Mouse (Mus musculus): Measurements from ENCODE around the gene Nup107. TPM values are rescaled to one million over a fixed set of nuclear protein-coding genes. Genes with fewer than 3 reads are reported as not detected.

Nup107 gene
- polyA plus RNA-seq, 1 experiment = 8.0 TPM

GRCm38 (mm10) chr10:117732962-117733592 lies 59.4 kb downstream of the Nup107 start:
- no peak for TF ChIP-seq CTCF (IDR thresholded peaks at IDR 0.05; ENCODE audit: insufficient read depth, low read length)
- no peak for TF ChIP-seq POLR2A (IDR thresholded peaks at IDR 0.05; ENCODE audit: borderline replicate concordance, extremely low read depth, low read depth, low read length)
- DNase-seq = no peak
- Histone ChIP-seq H3K4me3 (replicated peaks; ENCODE audit: extremely low read depth, low read depth, low read length) (no peak overlapping the region), H3K4me1 (ENCODE audit: control insufficient read depth, insufficient read depth, low read length) (no peaks in the 10 kb centered on the region; the same call in 1 of the 2 replicates)
- WGBS = 80% methylated on average over 14 of the region's 14 CpGs

GRCm38 (mm10) chr10:117732184-117732583 lies 60.3 kb downstream of the Nup107 start:
- 85% methylated on average over 5 of the region's 5 CpGs for WGBS
- no peak overlapping the region for H3K4me3 ChIP-seq (replicated peaks; ENCODE audit: extremely low read depth, low read depth, low read length)
- TF ChIP-seq POLR2A (IDR thresholded peaks at IDR 0.05; ENCODE audit: borderline replicate concordance, extremely low read depth, low read depth, low read length) (no peak), CTCF (IDR thresholded peaks at IDR 0.05; ENCODE audit: insufficient read depth, low read length) (no peak)
- H3K4me1 ChIP-seq (ENCODE audit: control insufficient read depth, insufficient read depth, low read length) = no peaks in the 10 kb centered on the region; the same call in 1 of the 2 replicates
- DNase-seq = no peak

- WGBS = 43% methylated on average over 15 of the region's 15 CpGs
- Histone ChIP-seq H3K4me3 (replicated peaks; ENCODE audit: extremely low read depth, low read depth, low read length) (no peak overlapping the region), H3K4me1 (ENCODE audit: control insufficient read depth, insufficient read depth, low read length) (no peaks in the 10 kb centered on the region; the same call in 1 of the 2 replicates)
- no peak for TF ChIP-seq POLR2A (IDR thresholded peaks at IDR 0.05; ENCODE audit: borderline replicate concordance, extremely low read depth, low read depth, low read length)
- peak; percentile 84 for TF ChIP-seq CTCF (IDR thresholded peaks at IDR 0.05; ENCODE audit: insufficient read depth, low read length)
- peak; percentile 55 for DNase-seq
Measured at GRCm38 (mm10) chr10:117731244-117732101, 61.0 kb downstream of the Nup107 start.

- 87% methylated on average over 12 of the region's 12 CpGs for WGBS
- Histone ChIP-seq H3K4me1 (ENCODE audit: control insufficient read depth, insufficient read depth, low read length) (no peaks in the 10 kb centered on the region; the same call in 1 of the 2 replicates), H3K4me3 (replicated peaks; ENCODE audit: extremely low read depth, low read depth, low read length) (no peak overlapping the region)
- DNase-seq = no peak
- no peak for TF ChIP-seq CTCF (IDR thresholded peaks at IDR 0.05; ENCODE audit: insufficient read depth, low read length)
- no peak for TF ChIP-seq POLR2A (IDR thresholded peaks at IDR 0.05; ENCODE audit: borderline replicate concordance, extremely low read depth, low read depth, low read length)
Measured at GRCm38 (mm10) chr10:117730637-117731203, 61.8 kb downstream of the Nup107 start.

GRCm38 (mm10) chr10:117730140-117730539 lies 62.4 kb downstream of the Nup107 start:
- Histone ChIP-seq H3K4me1 (ENCODE audit: control insufficient read depth, insufficient read depth, low read length) (no peaks in the 10 kb centered on the region; the same call in 1 of the 2 replicates), H3K4me3 (replicated peaks; ENCODE audit: extremely low read depth, low read depth, low read length) (no peak overlapping the region)
- 90% methylated on average over 7 of the region's 7 CpGs for WGBS
- DNase-seq = no peak
- TF ChIP-seq POLR2A (IDR thresholded peaks at IDR 0.05; ENCODE audit: borderline replicate concordance, extremely low read depth, low read depth, low read length) = no peak
- no peak for TF ChIP-seq CTCF (IDR thresholded peaks at IDR 0.05; ENCODE audit: insufficient read depth, low read length)

- no peak for TF ChIP-seq POLR2A (IDR thresholded peaks at IDR 0.05; ENCODE audit: borderline replicate concordance, extremely low read depth, low read depth, low read length)
- TF ChIP-seq CTCF (IDR thresholded peaks at IDR 0.05; ENCODE audit: insufficient read depth, low read length) = no peak
- Histone ChIP-seq H3K4me1 (ENCODE audit: control insufficient read depth, insufficient read depth, low read length) (no peaks in the 10 kb centered on the region; the same call in 1 of the 2 replicates), H3K4me3 (replicated peaks; ENCODE audit: extremely low read depth, low read depth, low read length) (no peak overlapping the region)
- DNase-seq = peak; percentile 60
- WGBS = 46% methylated on average over 11 of the region's 11 CpGs
Measured at GRCm38 (mm10) chr10:117729139-117729814, 63.2 kb downstream of the Nup107 start.

- WGBS = 77% methylated on average over 5 of the region's 5 CpGs
- TF ChIP-seq CTCF (IDR thresholded peaks at IDR 0.05; ENCODE audit: insufficient read depth, low read length) (no peak), POLR2A (IDR thresholded peaks at IDR 0.05; ENCODE audit: borderline replicate concordance, extremely low read depth, low read depth, low read length) (no peak)
- DNase-seq = no peak
- Histone ChIP-seq H3K4me1 (ENCODE audit: control insufficient read depth, insufficient read depth, low read length) (no peaks in the 10 kb centered on the region; the same call in 1 of the 2 replicates), H3K4me3 (replicated peaks; ENCODE audit: extremely low read depth, low read depth, low read length) (no peak overlapping the region)
Measured at GRCm38 (mm10) chr10:117728574-117728973, 63.9 kb downstream of the Nup107 start.

- no peak for DNase-seq
- 71% methylated on average over 9 of the region's 9 CpGs for WGBS
- H3K4me3 ChIP-seq (replicated peaks; ENCODE audit: extremely low read depth, low read depth, low read length) = no peak overlapping the region
- no peak for TF ChIP-seq POLR2A (IDR thresholded peaks at IDR 0.05; ENCODE audit: borderline replicate concordance, extremely low read depth, low read depth, low read length)
- TF ChIP-seq CTCF (IDR thresholded peaks at IDR 0.05; ENCODE audit: insufficient read depth, low read length) = no peak
- H3K4me1 ChIP-seq (ENCODE audit: control insufficient read depth, insufficient read depth, low read length) = no peaks in the 10 kb centered on the region; the same call in 1 of the 2 replicates
Measured at GRCm38 (mm10) chr10:117727518-117728110, 64.9 kb downstream of the Nup107 start.

All from lung, adult 2 months (tissue).